Mouse (Mus musculus) lung, adult 2 months (tissue): Measurements from ENCODE around the gene Ptbp1.

Experiments used
- CTCF ChIP-seq: fragments of 200-500 bp; IDR thresholded peaks from 2 replicates; pipeline ENCODE4 v1.5.1; 2011; ENCODE audit warnings: mild to moderate bottlenecking, low read length, control low read depth; ENCODE audit not compliant: insufficient read depth
- POLR2A ChIP-seq: fragments of 200-500 bp; IDR thresholded peaks from 2 replicates; pipeline ENCODE4 v1.6.1; 2011; ENCODE audit warnings: low read depth, mild to moderate bottlenecking, control low read depth, low read length, borderline replicate concordance; ENCODE audit errors: extremely low read depth

DNA sequence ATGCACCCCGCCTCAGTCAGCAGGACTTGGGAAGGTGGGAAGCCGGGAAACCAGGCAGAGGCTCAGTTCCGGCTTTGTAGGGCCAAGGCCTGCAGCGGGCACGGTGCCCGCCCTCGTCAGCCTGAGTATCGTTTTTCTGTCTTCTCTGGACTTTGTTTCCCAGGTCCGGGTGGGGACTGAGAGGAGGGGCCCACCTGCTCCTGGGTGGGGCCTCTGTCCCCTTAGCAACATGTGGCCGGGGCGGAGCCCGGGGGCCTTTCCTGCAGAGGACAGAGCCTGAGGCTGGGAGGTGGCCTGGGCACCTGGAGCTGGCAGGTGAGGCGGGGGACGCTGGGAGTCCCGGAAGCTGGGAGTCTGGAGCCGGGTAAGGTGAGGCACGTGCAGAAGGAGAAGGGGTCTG, 31.9 kb upstream of the Ptbp1 start:
- no peak for TF ChIP-seq CTCF
- no peak for TF ChIP-seq POLR2A
